Mouse (Mus musculus) liver, postnatal 0 days (tissue): ENCODE measurements around the gene Gm5129.

Source experiments
- CTCF ChIP-seq: sonication (generic); IDR thresholded peaks from 2 replicates; pipeline ENCODE4 v1.5.1; 2016; ENCODE audit warnings: antibody characterized with exemption, low read depth
- EP300 ChIP-seq: IDR thresholded peaks from 2 replicates; pipeline ENCODE4 v1.6.1; 2016; ENCODE audit warnings: antibody characterized with exemption, low read depth, mild to moderate bottlenecking

GRCm38 (mm10) chr5:29735557-29736061 lies at the start of gene Gm5129, which contains the start of gene Dnajb6:
- TF ChIP-seq EP300 (no peak), CTCF (no peak)
